Mouse (Mus musculus) ES-E14 (cell line): ENCODE results near the gene Lin37.

Experiments used
- CHD2 ChIP-seq: IDR thresholded peaks from 2 replicates; pipeline ENCODE4 v1.6.1; 2014; ENCODE audit warnings: mild to moderate bottlenecking, low read depth, low read length, inconsistent platforms
- HCFC1 ChIP-seq: IDR thresholded peaks from 2 replicates; pipeline ENCODE4 v1.6.1; 2012; ENCODE audit warnings: low read length, inconsistent platforms, borderline replicate concordance; ENCODE audit not compliant: insufficient read depth
- MAFK ChIP-seq: IDR thresholded peaks from 2 replicates; pipeline ENCODE4 v1.6.1; 2014; ENCODE audit warnings: mild to moderate bottlenecking, low read depth, low read length, inconsistent platforms; ENCODE audit not compliant: insufficient read depth
- ZC3H11A ChIP-seq: IDR thresholded peaks from 2 replicates; pipeline ENCODE4 v1.6.1; 2012; ENCODE audit warnings: low read depth, mild to moderate bottlenecking, inconsistent platforms, low read length, borderline replicate concordance
- ZNF384 ChIP-seq: IDR thresholded peaks from 2 replicates; pipeline ENCODE4 v1.6.1; 2012; ENCODE audit warnings: low read depth, low read length, inconsistent platforms

DNA sequence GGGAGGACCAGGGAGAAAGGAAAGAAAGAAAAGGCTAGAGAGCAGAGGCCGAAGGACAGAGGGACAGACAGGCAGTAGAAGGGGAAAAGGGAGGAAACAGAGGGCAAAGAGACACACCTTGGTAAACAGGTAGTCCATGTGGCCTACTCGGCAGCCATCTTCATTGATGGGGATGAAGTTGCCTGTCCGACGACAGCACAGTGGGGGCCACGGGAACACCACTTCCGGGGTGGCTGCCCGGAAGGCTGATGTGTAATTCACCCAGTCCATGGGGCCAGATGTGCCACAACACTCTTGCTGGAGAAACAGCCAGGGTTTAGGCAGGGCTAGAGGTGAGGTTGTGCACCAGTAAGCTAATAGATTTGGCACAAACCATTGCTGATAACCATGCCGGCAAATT, 45.3 kb upstream of the Lin37 start:
- TF ChIP-seq ZNF384: no peak
- no peak for TF ChIP-seq HCFC1
- no peak for TF ChIP-seq CHD2
- TF ChIP-seq ZC3H11A: no peak
- no peak for TF ChIP-seq MAFK
